Mouse (Mus musculus): ENCODE data around the gene Runx3. TPM values are rescaled to one million over a fixed set of nuclear protein-coding genes. Genes with fewer than 3 reads are reported as not detected.

Runx3 gene
- 2.3 and 2.4 TPM in 2 replicates for polyA plus RNA-seq (2014; fragmentation: Nextera tagmentation; extraction: Ambion mirVana)

DNA sequence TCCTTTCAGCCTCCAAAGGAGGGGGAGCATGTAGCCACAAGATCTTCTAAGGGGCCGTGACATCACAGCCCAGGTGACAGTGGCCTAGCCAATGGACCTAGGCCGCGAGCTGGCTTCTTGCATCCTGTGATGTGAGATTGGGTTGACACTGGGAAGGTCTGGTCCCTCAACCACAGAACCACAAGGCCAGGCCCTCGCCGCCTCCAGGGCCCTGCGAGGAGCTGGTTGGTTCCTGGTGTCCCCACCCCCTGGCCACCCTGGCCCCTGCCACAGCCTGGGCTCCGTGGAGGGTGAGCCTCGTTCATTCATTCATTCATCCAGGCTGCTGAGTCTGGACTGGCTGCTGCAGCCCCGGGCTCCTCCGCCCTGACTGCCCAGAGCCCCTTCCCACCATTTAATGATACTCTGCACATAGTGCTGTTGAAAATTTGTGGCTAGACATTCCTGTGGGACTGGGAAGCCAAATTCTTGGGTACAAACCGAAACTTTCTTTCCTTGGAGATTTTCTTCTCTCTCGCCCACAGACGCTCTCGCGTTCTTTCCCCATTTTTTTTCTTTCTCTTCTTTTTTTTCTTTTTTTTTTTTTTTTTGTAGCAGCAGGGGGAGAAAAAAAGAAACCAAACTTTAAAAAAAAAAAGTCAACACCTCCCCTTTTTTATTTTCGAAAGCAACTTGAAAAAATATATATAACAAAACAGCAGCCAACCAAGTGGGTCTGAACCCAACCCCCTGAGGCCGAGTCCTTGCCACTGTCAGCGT is at the start of gene Runx3:
Gene Runx3 (plus strand): TSS at position 311 of the 759 bp plus-strand sequence.
- H3K4me2 ChIP-seq (ENCODE audit: low read depth, low read length): peak within 1 kb of the TSS; percentile 17

DNA sequence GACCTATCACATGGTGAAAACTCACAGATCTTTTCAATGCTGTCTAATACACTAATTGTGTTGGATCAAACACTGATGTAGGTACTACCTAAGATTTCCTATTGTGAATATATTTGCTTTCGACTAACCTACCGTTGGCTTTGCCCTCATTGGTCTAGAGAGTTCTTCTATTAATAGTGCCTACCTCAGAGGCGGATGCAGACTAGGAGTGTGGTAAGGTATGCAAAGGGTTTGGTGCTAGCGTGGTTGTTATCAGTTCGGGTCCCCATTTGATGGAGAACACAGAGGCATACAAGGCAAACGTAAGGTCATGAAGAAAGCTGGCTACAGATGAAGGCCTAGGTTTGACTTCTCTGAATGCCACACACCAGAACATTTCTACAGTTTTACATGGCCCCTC is 47.8 kb upstream of the Runx3 start:
- Histone ChIP-seq H3K9ac (ENCODE audit: low read depth, low read length) (no peak overlapping the region), H3K9me3 (ENCODE audit: control insufficient read depth, low read length) (no peaks in the 10 kb centered on the region), H3K27ac (replicated peaks; ENCODE audit: low read depth, low read length) (no peak overlapping the region), H3K4me1 (ENCODE audit: control insufficient read depth, insufficient read depth, low read length) (no peaks in the 10 kb centered on the region), H3K4me2 (ENCODE audit: low read depth, low read length) (no peak overlapping the region), H3K36me3 (ENCODE audit: control insufficient read depth, insufficient read depth, low read length) (no peaks in the 10 kb centered on the region), H3K27me3 (replicated peaks; ENCODE audit: control insufficient read depth, insufficient read depth, low read length) (no peaks in the 10 kb centered on the region), H3K4me3 (ENCODE audit: low read depth, low read length) (no peak overlapping the region)
- ATAC-seq (ENCODE audit: low read depth): no peak
- WGBS: 87% methylated on average over 6 of the region's 6 CpGs
- no peak for DNase-seq (ENCODE audit: low spot score)

More for the DNA sequence above, at the start of gene Runx3:
- Histone ChIP-seq H3K27me3 (replicated peaks; ENCODE audit: control insufficient read depth, insufficient read depth, low read length) (no peaks in the 10 kb centered on the region), H3K4me1 (ENCODE audit: control insufficient read depth, insufficient read depth, low read length) (no peaks in the 10 kb centered on the region), H3K9me3 (ENCODE audit: control insufficient read depth, low read length) (no peaks in the 10 kb centered on the region), H3K27ac (replicated peaks; ENCODE audit: low read depth, low read length) (peak within 1 kb of the TSS; percentile 45; the same call in 1 of the 2 replicates), H3K36me3 (ENCODE audit: control insufficient read depth, insufficient read depth, low read length) (no peaks in the 10 kb centered on the region), H3K4me3 (ENCODE audit: low read depth, low read length) (no peak within 1 kb of the TSS), H3K9ac (ENCODE audit: low read depth, low read length) (peak within 1 kb of the TSS; percentile 5; the same call in 1 of the 2 replicates)
- ATAC-seq (ENCODE audit: low read depth): peak; percentile 88
- WGBS: 70% methylated on average over 18 of the region's 18 CpGs
- DNase-seq (ENCODE audit: low spot score): peak; percentile 83

DNA sequence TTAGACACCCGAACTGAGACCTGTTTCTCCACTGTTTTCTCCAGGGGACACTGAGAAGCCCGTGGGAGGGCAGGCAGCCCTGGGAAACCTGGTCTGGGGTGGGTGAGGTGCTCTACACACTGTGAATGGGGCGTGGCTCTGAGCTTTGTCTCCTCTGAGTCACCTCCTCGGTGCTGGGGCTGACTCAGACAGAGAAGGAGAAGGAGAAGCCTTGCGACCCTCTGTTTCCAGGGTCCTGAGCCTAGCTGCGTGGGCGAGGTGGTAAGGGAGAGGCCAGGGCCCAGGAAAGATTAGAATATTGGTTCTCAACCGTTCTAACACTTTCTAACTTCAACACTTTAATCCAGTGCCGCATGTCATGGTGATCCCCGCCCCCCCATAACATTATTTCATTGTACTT is 46.9 kb upstream of the Runx3 start:
- no peak overlapping the region for H3K9ac ChIP-seq (ENCODE audit: low read depth, low read length)
- H3K27me3 ChIP-seq (replicated peaks; ENCODE audit: control insufficient read depth, insufficient read depth, low read length): no peaks in the 10 kb centered on the region
- no peaks in the 10 kb centered on the region for H3K36me3 ChIP-seq (ENCODE audit: control insufficient read depth, insufficient read depth, low read length)
- H3K27ac ChIP-seq (replicated peaks; ENCODE audit: low read depth, low read length): no peak overlapping the region
- H3K4me1 ChIP-seq (ENCODE audit: control insufficient read depth, insufficient read depth, low read length): no peaks in the 10 kb centered on the region
- WGBS: 76% methylated on average over 10 of the region's 10 CpGs
- H3K4me3 ChIP-seq (ENCODE audit: low read depth, low read length): no peak overlapping the region
- no peak for ATAC-seq (ENCODE audit: low read depth)
- H3K4me2 ChIP-seq (ENCODE audit: low read depth, low read length): no peak overlapping the region
- H3K9me3 ChIP-seq (ENCODE audit: control insufficient read depth, low read length): no peaks in the 10 kb centered on the region
- DNase-seq (ENCODE audit: low spot score): no peak

DNA sequence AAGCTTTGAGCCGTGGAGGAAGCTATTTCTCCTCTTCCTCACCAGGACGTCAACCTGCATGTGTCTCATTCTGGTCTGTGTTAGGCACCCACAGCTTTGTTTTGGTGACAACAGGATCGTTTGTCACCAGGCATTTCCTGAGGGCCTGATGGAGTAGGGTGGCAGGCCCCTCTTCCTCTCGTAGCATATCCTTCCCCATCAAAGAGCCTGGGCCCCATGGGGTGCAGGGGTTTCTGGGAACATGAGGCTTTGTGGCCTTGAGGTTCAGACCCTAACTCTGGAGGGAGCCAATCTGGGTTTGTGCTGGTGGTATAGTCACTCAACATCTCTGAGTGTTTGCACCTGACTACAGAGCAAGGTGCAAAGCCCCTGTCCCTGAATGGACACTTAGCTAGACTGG is 45.8 kb upstream of the Runx3 start:
- 63% methylated on average over 4 of the region's 4 CpGs for WGBS
- Histone ChIP-seq H3K27me3 (replicated peaks; ENCODE audit: control insufficient read depth, insufficient read depth, low read length) (no peaks in the 10 kb centered on the region), H3K4me3 (ENCODE audit: low read depth, low read length) (no peak overlapping the region), H3K4me2 (ENCODE audit: low read depth, low read length) (no peak overlapping the region), H3K27ac (replicated peaks; ENCODE audit: low read depth, low read length) (no peak overlapping the region), H3K9ac (ENCODE audit: low read depth, low read length) (no peak overlapping the region), H3K4me1 (ENCODE audit: control insufficient read depth, insufficient read depth, low read length) (no peaks in the 10 kb centered on the region), H3K9me3 (ENCODE audit: control insufficient read depth, low read length) (no peaks in the 10 kb centered on the region), H3K36me3 (ENCODE audit: control insufficient read depth, insufficient read depth, low read length) (no peaks in the 10 kb centered on the region)
- no peak for ATAC-seq (ENCODE audit: low read depth)
- DNase-seq (ENCODE audit: low spot score): no peak

DNA sequence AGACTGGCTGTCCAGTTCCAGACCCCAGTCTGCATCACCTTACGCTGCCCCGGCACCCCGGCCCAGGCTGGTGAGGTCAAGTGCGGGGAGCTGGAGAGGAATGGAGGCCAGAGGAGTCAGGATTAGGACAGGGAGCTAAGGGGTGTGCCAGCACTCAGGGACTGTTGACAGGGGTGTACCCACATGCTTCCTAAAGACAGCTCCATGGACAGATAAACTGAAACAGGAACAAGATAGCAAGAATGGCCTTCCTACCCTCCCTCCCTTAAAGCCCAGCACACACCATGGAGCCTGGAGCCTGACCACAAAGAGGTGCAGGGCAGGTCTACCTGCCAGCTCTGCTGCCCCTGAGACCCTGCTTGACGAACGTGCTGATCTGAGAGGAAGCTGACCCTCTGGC is 45.1 kb upstream of the Runx3 start:
- WGBS: 80% methylated on average over 6 of the region's 6 CpGs
- H3K36me3 ChIP-seq (ENCODE audit: control insufficient read depth, insufficient read depth, low read length): no peaks in the 10 kb centered on the region
- no peak for ATAC-seq (ENCODE audit: low read depth)

DNA sequence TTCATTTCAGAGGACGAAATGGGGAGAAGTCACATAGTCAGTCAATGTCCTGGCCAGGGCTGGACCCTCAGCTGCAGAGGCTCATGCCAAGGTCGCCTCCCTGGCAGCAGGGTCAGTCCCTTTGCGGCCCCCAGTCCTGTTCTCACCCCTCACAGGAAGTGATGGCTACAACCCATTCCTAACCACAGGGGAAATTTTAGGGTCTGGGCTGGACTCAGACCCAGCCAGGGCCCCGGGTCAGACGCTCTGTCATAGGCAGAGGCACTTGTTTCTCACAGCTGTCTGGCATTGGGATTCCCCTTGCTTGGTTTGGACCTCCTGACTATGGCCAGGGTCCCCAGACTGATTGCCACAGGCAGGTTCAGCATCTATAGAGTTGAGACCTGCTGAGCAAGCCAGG is 43.8 kb upstream of the Runx3 start:
- no peak overlapping the region for H3K4me2 ChIP-seq (ENCODE audit: low read depth, low read length)
- WGBS: 73% methylated on average over 3 of the region's 5 CpGs
- DNase-seq (ENCODE audit: low spot score) (no peak), ATAC-seq (ENCODE audit: low read depth) (no peak)
- H3K9ac ChIP-seq (ENCODE audit: low read depth, low read length): no peak overlapping the region
- H3K27me3 ChIP-seq (replicated peaks; ENCODE audit: control insufficient read depth, insufficient read depth, low read length): no peaks in the 10 kb centered on the region
- H3K9me3 ChIP-seq (ENCODE audit: control insufficient read depth, low read length): no peaks in the 10 kb centered on the region
- H3K27ac ChIP-seq (replicated peaks; ENCODE audit: low read depth, low read length): no peak overlapping the region
- H3K36me3 ChIP-seq (ENCODE audit: control insufficient read depth, insufficient read depth, low read length): no peaks in the 10 kb centered on the region
- no peak overlapping the region for H3K4me3 ChIP-seq (ENCODE audit: low read depth, low read length)
- H3K4me1 ChIP-seq (ENCODE audit: control insufficient read depth, insufficient read depth, low read length): peaks cover 3% of the 10 kb centered on the region; the same call in 1 of the 2 replicates

More for the DNA sequence above, 45.1 kb upstream of the Runx3 start:
- Histone ChIP-seq H3K4me3 (ENCODE audit: low read depth, low read length) (no peak overlapping the region), H3K4me2 (ENCODE audit: low read depth, low read length) (no peak overlapping the region), H3K4me1 (ENCODE audit: control insufficient read depth, insufficient read depth, low read length) (peaks cover 3% of the 10 kb centered on the region; the same call in 1 of the 2 replicates), H3K27me3 (replicated peaks; ENCODE audit: control insufficient read depth, insufficient read depth, low read length) (no peaks in the 10 kb centered on the region), H3K27ac (replicated peaks; ENCODE audit: low read depth, low read length) (no peak overlapping the region), H3K9ac (ENCODE audit: low read depth, low read length) (no peak overlapping the region), H3K9me3 (ENCODE audit: control insufficient read depth, low read length) (no peaks in the 10 kb centered on the region)
- DNase-seq (ENCODE audit: low spot score): no peak

DNA sequence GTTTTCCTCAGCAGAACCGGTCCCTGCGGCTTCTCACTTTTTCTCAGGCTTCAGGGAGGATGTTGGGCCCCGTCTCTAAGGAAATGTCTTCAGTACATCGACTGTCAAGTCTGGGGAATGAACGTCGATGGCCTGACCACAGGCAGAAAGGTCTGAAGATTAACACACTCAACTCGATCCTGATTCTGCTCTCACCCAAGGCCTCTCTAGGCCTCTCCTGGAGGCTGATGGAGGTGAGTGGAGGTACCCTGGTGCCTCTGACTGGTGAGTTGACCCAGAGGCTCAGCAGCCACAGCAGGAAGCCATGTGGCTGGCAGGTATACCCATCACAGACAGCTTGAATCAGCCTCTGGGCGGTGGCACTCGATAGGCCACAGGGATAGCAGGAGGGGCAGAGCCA is 43.3 kb upstream of the Runx3 start:
- Histone ChIP-seq H3K4me3 (ENCODE audit: low read depth, low read length) (no peak overlapping the region), H3K4me1 (ENCODE audit: control insufficient read depth, insufficient read depth, low read length) (peaks cover 3% of the 10 kb centered on the region; the same call in 1 of the 2 replicates), H3K9ac (ENCODE audit: low read depth, low read length) (no peak overlapping the region), H3K4me2 (ENCODE audit: low read depth, low read length) (no peak overlapping the region), H3K36me3 (ENCODE audit: control insufficient read depth, insufficient read depth, low read length) (no peaks in the 10 kb centered on the region), H3K27me3 (replicated peaks; ENCODE audit: control insufficient read depth, insufficient read depth, low read length) (peaks cover 1% of the 10 kb centered on the region; the same call in 1 of the 2 replicates), H3K27ac (replicated peaks; ENCODE audit: low read depth, low read length) (no peak overlapping the region), H3K9me3 (ENCODE audit: control insufficient read depth, low read length) (no peaks in the 10 kb centered on the region)
- ATAC-seq (ENCODE audit: low read depth) (no peak), DNase-seq (ENCODE audit: low spot score) (no peak)
- 78% methylated on average over 9 of the region's 9 CpGs for WGBS

DNA sequence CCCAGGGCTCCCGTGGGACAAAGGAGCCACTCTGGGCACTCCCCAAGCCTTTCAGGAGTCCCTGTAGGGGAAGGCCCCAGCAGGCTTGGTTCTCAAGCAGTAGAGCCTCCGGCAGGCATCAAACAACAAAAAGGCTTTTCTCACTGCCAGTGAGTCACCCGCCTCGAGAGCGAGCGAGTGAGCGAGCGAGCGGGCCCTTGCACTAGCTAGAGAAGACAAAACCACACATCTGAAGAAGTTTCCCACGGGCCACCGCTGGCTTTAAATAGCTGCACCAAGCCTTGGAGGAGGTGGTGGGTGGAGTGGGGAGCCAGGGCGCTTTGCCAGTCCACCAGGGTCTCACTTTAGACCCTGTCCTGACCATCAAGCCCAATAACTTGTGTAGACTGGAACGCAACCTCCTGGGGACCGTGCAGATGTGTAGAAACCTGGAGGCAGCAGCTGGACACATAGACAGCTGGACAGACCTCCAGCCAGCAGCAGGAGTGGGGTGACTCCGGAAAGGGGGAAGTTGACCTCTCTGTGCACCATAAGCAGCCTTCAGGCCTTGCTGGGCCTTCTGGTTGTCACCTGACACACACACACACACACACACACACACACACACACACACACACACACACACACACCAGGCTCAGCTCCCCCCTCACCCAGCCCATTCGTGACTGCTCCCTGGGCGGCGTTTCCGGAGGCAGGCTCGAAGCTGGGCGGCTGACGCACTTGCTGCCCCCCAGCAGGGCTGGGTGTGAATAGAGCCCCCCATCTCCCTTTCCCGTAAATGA is 40.4 kb upstream of the Runx3 start:
- no peaks in the 10 kb centered on the region for H3K36me3 ChIP-seq (ENCODE audit: control insufficient read depth, insufficient read depth, low read length)
- no peak overlapping the region for H3K4me2 ChIP-seq (ENCODE audit: low read depth, low read length)
- DNase-seq (ENCODE audit: low spot score) (peak; percentile 76), ATAC-seq (ENCODE audit: low read depth) (no peak)
- H3K27ac ChIP-seq (replicated peaks; ENCODE audit: low read depth, low read length): no peak overlapping the region; the same call in none of the 2 replicates
- peaks cover 6% of the 10 kb centered on the region for H3K27me3 ChIP-seq (replicated peaks; ENCODE audit: control insufficient read depth, insufficient read depth, low read length)
- peaks cover 7% of the 10 kb centered on the region; the same call in 1 of the 2 replicates for H3K4me1 ChIP-seq (ENCODE audit: control insufficient read depth, insufficient read depth, low read length)
- WGBS: 36% methylated on average over 18 of the region's 23 CpGs
- no peak overlapping the region for H3K9ac ChIP-seq (ENCODE audit: low read depth, low read length)
- H3K9me3 ChIP-seq (ENCODE audit: control insufficient read depth, low read length): no peaks in the 10 kb centered on the region
- H3K4me3 ChIP-seq (ENCODE audit: low read depth, low read length): no peak overlapping the region

Data from embryonic facial prominence, embryonic 14.5 days (tissue).